Mouse (Mus musculus) adrenal gland, adult 18-20 months (tissue): Measurements from ENCODE around the gene Npdc1. TPM values are rescaled to one million over a fixed set of nuclear protein-coding genes. Genes with fewer than 3 reads are reported as not detected.

Experiments
- DNase-seq, 2 experiments: peaks; one replicate each; pipeline ENCODE4 v3.0.0; 2021 to 2022; ENCODE audit warnings: low spot score in 2 of 2
- total RNA-seq, 2 experiments: library from RNA; stranded (reverse); gene quantifications; 1 replicate in 1 of 2; 2 replicates in 1 of 2; pipeline ENCODE4 v1.2.3; 2021

Gene Npdc1
- total RNA-seq, 2 experiments from 2014 or later, result 125 to 161 TPM

- peak; percentile 96 to 98 for DNase-seq
These were observed 29.5 kb downstream of the Npdc1 start, which contains the start of gene Abca2 for GRCm38 (mm10) chr2:25428442-25429236. Abca2 (plus strand) TSS chr2:25428703.

- DNase-seq, result no peak
These were observed 30.5 kb downstream of the Npdc1 start for GRCm38 (mm10) chr2:25429435-25430180.

- no peak for DNase-seq
These were observed 31.5 kb downstream of the Npdc1 start for GRCm38 (mm10) chr2:25430395-25431233.

GRCm38 (mm10) chr2:25431308-25431855 is 32.2 kb downstream of the Npdc1 start:
- no peak for DNase-seq

GRCm38 (mm10) chr2:25432326-25433098 is 33.4 kb downstream of the Npdc1 start:
- DNase-seq, result no peak

- no peak for DNase-seq
These were observed 34.0 kb downstream of the Npdc1 start for GRCm38 (mm10) chr2:25433101-25433500.

- DNase-seq, result no peak
These were observed 35.1 kb downstream of the Npdc1 start for GRCm38 (mm10) chr2:25434292-25434691.

- no peak for DNase-seq
These were observed 37.2 kb downstream of the Npdc1 start for GRCm38 (mm10) chr2:25436286-25436820.

GRCm38 (mm10) chr2:25441067-25441466 is 41.9 kb downstream of the Npdc1 start:
- DNase-seq, result no peak

- DNase-seq, result no peak
These were observed 43.5 kb downstream of the Npdc1 start for GRCm38 (mm10) chr2:25442682-25443081.

- DNase-seq, result no peak
These were observed 51.9 kb downstream of the Npdc1 start for GRCm38 (mm10) chr2:25450853-25451647.

- DNase-seq, result no peak
These were observed 53.8 kb downstream of the Npdc1 start for GRCm38 (mm10) chr2:25452951-25453350.

GRCm38 (mm10) chr2:25456205-25456953 is 57.2 kb downstream of the Npdc1 start, which contains the start of gene Clic3:
Clic3 (plus strand) TSS chr2:25456838.
- no peak for DNase-seq

GRCm38 (mm10) chr2:25457022-25457896 is 58.1 kb downstream of the Npdc1 start:
- DNase-seq, result no peak

- DNase-seq, result no peak
These were observed 59.8 kb downstream of the Npdc1 start for GRCm38 (mm10) chr2:25458911-25459310.
